Mouse (Mus musculus) heart, postnatal 0 days (tissue): ENCODE results near the gene Ptprj.

Experiments used
- CTCF ChIP-seq: IDR thresholded peaks from 2 replicates; pipeline ENCODE4 v1.5.1; 2016; ENCODE audit warnings: antibody characterized with exemption, control low read depth, low read depth
- EP300 ChIP-seq: IDR thresholded peaks from 2 replicates; pipeline ENCODE4 v1.6.1; 2016; ENCODE audit warnings: antibody characterized with exemption, low read depth

DNA sequence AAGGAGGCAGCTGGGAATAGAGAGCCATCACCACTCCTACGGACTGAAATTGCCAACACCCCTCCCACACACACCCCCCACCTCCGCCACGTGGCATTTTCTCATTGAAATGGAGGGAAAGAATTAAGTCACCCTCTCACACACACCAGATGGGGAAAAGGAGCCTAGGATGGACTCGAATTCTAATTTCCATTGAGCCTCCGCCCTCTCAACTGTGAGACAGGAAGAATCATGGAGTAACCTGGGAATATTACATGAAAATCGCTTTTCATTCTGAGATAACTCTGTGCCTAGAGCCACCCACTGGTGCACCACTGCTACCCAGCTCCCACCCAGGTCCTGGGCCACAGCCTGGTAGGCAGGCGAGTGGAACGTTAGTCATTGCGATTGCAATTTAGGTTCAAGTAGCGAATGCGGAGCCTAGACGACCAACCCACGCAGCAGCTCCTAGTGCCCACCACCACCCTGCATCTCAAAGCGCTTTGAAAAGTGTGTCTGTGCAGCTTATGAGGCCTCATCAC, 34.3 kb upstream of the Ptprj start:
- TF ChIP-seq EP300: no peak
- no peak for TF ChIP-seq CTCF
